Mouse (Mus musculus) ES-E14 (cell line): Measurements from ENCODE around the gene Mex3a. TPM values are rescaled to one million over a fixed set of nuclear protein-coding genes. Genes with fewer than 3 reads are reported as not detected.

Source experiments
- DNase-seq: peaks from one replicate; pipeline ENCODE4 v3.0.0-alpha.2; 2013; ENCODE audit warnings: low read depth, low spot score
- H3K27ac ChIP-seq: 2 replicates; pipeline ENCODE4 v1.5.1; 2012; ENCODE audit warnings: low read depth, mild to moderate bottlenecking, low read length, moderate library complexity, mixed read lengths; ENCODE audit not compliant: poor library complexity, insufficient read depth, severe bottlenecking
- H3K36me3 ChIP-seq: 2 replicates; pipeline ENCODE4 v1.6.1; 2012; ENCODE audit warnings: mild to moderate bottlenecking, low read length, moderate library complexity, mixed read lengths; ENCODE audit not compliant: control insufficient read depth, poor library complexity, insufficient read depth, severe bottlenecking
- H3K4me1 ChIP-seq, 2 experiments: fragments of 150-350 bp in 1 of 2; sonication (generic) in 1 of 2; 2 replicates each; pipeline ENCODE4 v1.6.1; 2012; ENCODE audit warnings: low read length in 2 of 2, mild to moderate bottlenecking in 1 of 2, mixed read lengths in 1 of 2; ENCODE audit not compliant: control insufficient read depth in 2 of 2, insufficient read depth in 2 of 2, poor library complexity in 1 of 2
- H3K4me3 ChIP-seq, 2 experiments: fragments of 150-350 bp in 1 of 2; sonication (generic) in 1 of 2; 2 replicates each; pipeline ENCODE4 v1.5.1; 2012; ENCODE audit warnings: low read length in 2 of 2, low read depth in 1 of 2, mild to moderate bottlenecking in 1 of 2, mixed read lengths in 1 of 2; ENCODE audit not compliant: insufficient read depth in 1 of 2, poor library complexity in 1 of 2, severe bottlenecking in 1 of 2
- H3K9ac ChIP-seq: 2 replicates; pipeline ENCODE4 v1.6.1; 2012; ENCODE audit warnings: low read depth, mild to moderate bottlenecking, low read length, mixed read lengths; ENCODE audit not compliant: poor library complexity, insufficient read depth, severe bottlenecking
- H3K9me3 ChIP-seq: fragments of 150-350 bp; sonication (generic); 2 replicates; pipeline ENCODE4 v1.6.1; 2012; ENCODE audit warnings: low read depth, mild to moderate bottlenecking, low read length; ENCODE audit not compliant: control insufficient read depth, insufficient read depth
- CHD2 ChIP-seq: IDR thresholded peaks from 2 replicates; pipeline ENCODE4 v1.6.1; 2014; ENCODE audit warnings: mild to moderate bottlenecking, low read depth, low read length, inconsistent platforms
- HCFC1 ChIP-seq: IDR thresholded peaks from 2 replicates; pipeline ENCODE4 v1.6.1; 2012; ENCODE audit warnings: low read length, inconsistent platforms, borderline replicate concordance; ENCODE audit not compliant: insufficient read depth
- MAFK ChIP-seq: IDR thresholded peaks from 2 replicates; pipeline ENCODE4 v1.6.1; 2014; ENCODE audit warnings: mild to moderate bottlenecking, low read depth, low read length, inconsistent platforms; ENCODE audit not compliant: insufficient read depth
- ZC3H11A ChIP-seq: IDR thresholded peaks from 2 replicates; pipeline ENCODE4 v1.6.1; 2012; ENCODE audit warnings: low read depth, mild to moderate bottlenecking, inconsistent platforms, low read length, borderline replicate concordance
- ZNF384 ChIP-seq: IDR thresholded peaks from 2 replicates; pipeline ENCODE4 v1.6.1; 2012; ENCODE audit warnings: low read depth, low read length, inconsistent platforms
- in situ Hi-C, 2 experiments: fragments of 600-800 bp; cut with MboI; formaldehyde crosslinking; loops; one replicate each; pipeline ENCODE4 v1.15.1; 2025; ENCODE audit warnings: low sequenced_read_pairs in 2 of 2, inconsistent platforms in 1 of 2; ENCODE audit not compliant: unreplicated experiment in 2 of 2
- total RNA-seq: library from RNA; depleted of rRNA; stranded (reverse); fragments of 300-350 nt; gene quantifications from 2 replicates; pipeline ENCODE4 v1.2.3, GENCODE M21; 2012; rRNA removed

Mex3a gene
- total RNA-seq, 1 experiment = 24.9 TPM

DNA sequence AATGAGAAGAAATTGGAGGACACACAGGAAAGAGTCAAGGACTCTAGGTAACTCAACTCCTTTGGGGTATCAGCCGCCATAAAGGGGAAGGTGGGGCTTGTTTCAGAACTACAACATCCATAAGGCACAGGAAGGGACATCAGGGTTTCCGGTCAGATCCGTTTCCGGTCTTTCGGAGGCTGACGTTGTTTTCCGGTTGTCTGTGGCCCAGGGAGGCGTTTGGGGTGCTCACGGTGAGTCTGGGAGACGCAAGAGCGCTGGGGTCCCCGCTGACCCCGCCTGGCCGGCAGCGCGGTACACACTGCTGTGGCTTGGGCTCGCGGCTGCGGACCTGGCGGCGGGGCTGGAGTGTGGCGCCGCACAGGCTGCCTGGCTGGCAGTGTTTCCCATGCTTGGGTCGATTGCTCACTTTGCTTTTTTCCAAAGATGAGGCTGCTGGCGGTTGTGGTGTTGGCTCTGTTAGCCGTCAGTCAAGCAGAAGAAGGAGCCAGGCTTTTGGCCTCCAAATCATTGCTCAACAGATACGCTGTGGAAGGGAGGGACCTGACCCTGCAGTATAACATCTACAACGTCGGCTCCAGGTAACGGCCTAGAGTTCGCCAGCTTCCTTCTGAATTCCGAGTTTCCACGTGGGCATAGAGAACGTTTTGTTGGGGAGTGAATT lies 47.4 kb downstream of the Mex3a start:
- Histone ChIP-seq H3K36me3 (peaks cover 22% of the 10 kb centered on the region), H3K4me1 (peaks cover 0 to 7% of the 10 kb centered on the region in 2 experiments; a peak in 1 of 4 replicates), H3K9ac (peak overlapping the region; percentile 96), H3K27ac (peak overlapping the region; percentile 86), H3K4me3 (peak overlapping the region; percentile 90 to 97), H3K9me3 (no peaks in the 10 kb centered on the region)
- TF ChIP-seq CHD2 = peak; percentile 52; the same call in 1 of the 2 replicates
- TF ChIP-seq HCFC1 = peak; percentile 99
- no peak for TF ChIP-seq ZC3H11A
- TF ChIP-seq ZNF384 = no peak
- no peak for TF ChIP-seq MAFK
- in situ Hi-C loops = no loop called here
- no peak for DNase-seq

DNA sequence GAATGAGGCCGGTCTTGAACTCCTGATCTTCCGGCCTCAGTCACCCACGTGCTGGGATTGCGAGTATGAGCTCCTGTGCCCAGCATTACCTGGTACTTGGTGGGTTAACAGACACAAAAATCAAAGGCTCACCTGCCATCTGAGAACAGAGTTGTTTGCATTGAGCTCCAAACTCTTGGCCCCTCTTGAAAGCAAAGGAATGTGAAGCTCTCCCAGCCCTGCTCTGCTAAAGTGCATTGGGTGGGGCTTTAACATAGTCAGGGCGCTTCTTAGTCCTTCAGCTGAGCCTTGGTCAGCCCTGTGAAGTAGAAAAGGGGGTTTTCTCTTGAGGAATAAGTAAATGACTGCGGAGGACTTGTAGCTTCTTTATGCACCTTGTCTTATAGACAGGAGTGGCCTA lies 53.6 kb downstream of the Mex3a start:
- in situ Hi-C loops = no loop called here
- H3K27ac ChIP-seq = peak overlapping the region; percentile 54
- peak overlapping the region; percentile 8 to 26; a peak in 2 of 4 replicates for H3K4me3 ChIP-seq
- peaks cover 49% of the 10 kb centered on the region for H3K36me3 ChIP-seq
- no peaks in the 10 kb centered on the region for H3K9me3 ChIP-seq
- peak overlapping the region; percentile 59; the same call in 1 of the 2 replicates for H3K9ac ChIP-seq
- no peak for DNase-seq
- peaks cover 12 to 15% of the 10 kb centered on the region in 2 experiments; a peak in 3 of 4 replicates for H3K4me1 ChIP-seq
- TF ChIP-seq ZNF384 (no peak), MAFK (no peak), HCFC1 (no peak), ZC3H11A (no peak), CHD2 (no peak)

DNA sequence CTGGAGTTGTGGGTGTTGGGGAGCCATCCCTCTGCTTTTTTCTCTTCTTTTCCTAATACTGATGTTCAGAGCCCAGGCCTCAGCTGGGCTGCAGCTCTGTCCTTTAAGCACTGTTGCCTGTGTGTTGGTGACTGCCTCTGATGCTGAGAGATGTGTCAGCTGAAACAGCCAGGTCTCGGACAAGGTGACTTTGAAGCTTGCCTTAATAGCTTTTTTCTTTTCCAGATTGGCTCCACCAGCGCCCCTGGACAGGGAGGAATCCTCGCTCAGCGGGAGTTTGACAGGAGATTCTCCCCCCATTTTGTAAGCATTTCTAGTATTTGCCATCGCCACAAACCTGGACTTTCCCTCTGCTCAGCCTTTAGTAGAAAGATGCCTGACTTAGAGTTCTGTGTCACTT lies 54.4 kb downstream of the Mex3a start:
- no peak overlapping the region for H3K4me3 ChIP-seq
- DNase-seq = no peak
- in situ Hi-C loops = no loop called here
- H3K36me3 ChIP-seq = peaks cover 44% of the 10 kb centered on the region
- H3K9me3 ChIP-seq = no peaks in the 10 kb centered on the region
- peaks cover 15 to 24% of the 10 kb centered on the region in 2 experiments; a peak in 3 of 4 replicates for H3K4me1 ChIP-seq
- peak overlapping the region; percentile 13; the same call in 1 of the 2 replicates for H3K9ac ChIP-seq
- TF ChIP-seq ZNF384 (no peak), HCFC1 (no peak), ZC3H11A (no peak), MAFK (no peak), CHD2 (no peak)
- H3K27ac ChIP-seq = peak overlapping the region; percentile 58; the same call in 1 of the 2 replicates

DNA sequence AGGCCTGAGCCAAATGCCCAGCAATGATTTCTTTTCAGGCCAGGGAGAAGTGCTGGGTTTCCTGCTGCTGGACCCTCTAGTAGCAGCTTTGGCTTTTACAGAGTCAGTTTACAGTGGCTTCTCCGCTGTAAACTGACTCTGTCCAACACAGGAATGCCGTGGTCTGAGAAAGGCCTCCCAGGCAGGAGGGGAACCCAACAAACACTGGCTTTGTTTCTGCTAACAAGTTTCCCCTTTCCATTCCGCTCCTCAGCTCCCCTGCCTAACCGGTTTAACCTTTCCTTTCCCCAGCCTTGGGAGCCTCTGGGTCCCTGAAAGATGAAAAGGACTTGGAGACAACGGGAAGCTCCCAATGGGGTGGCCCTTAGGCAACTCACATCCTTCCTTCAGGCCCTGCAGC lies 58.1 kb downstream of the Mex3a start:
- Histone ChIP-seq H3K36me3 (peaks cover 28% of the 10 kb centered on the region), H3K27ac (peak overlapping the region; percentile 75), H3K4me1 (peaks cover 22 to 39% of the 10 kb centered on the region in 2 experiments; a peak in 3 of 4 replicates), H3K4me3 (no peak overlapping the region), H3K9ac (peak overlapping the region; percentile 14; the same call in 1 of the 2 replicates), H3K9me3 (no peaks in the 10 kb centered on the region)
- DNase-seq = no peak
- in situ Hi-C loops = no loop called here
- TF ChIP-seq HCFC1 (no peak), MAFK (no peak), ZNF384 (no peak), ZC3H11A (no peak), CHD2 (no peak)

Other genes starting within 250 kb of the Mex3a start
- 2.4 and 2.9 TPM in 2 replicates for gene Gm38392, start 245.2 kb upstream of the Mex3a start, total RNA-seq
- gene Tsacc, start 235.4 kb upstream of the Mex3a start, total RNA-seq = 8.4 and 16.7 TPM in 2 replicates
- gene Cct3, start 235.3 kb upstream of the Mex3a start, total RNA-seq = 793 and 920 TPM in 2 replicates
- gene Glmp, start 207.4 kb upstream of the Mex3a start, total RNA-seq = 147 and 226 TPM in 2 replicates
- 24.3 and 39.5 TPM in 2 replicates for gene Tmem79, start 196.2 kb upstream of the Mex3a start, total RNA-seq
- 182 and 230 TPM in 2 replicates for gene Smg5, start 196.1 kb upstream of the Mex3a start, total RNA-seq
- gene Paqr6, start 167.8 kb upstream of the Mex3a start, total RNA-seq = 1.6 and 2.2 TPM in 2 replicates
- gene Bglap3, start 159.7 kb upstream of the Mex3a start, total RNA-seq = 2.6 and 3.2 TPM in 2 replicates
- not detected in 2 replicates for gene Bglap2, start 153.7 kb upstream of the Mex3a start, total RNA-seq
- not detected in 2 replicates for gene Bglap, start 147.9 kb upstream of the Mex3a start, total RNA-seq
- 89.5 and 97.0 TPM in 2 replicates for gene Pmf1, start 122.1 kb upstream of the Mex3a start, total RNA-seq
- gene Slc25a44, start 107.3 kb upstream of the Mex3a start, total RNA-seq = 13.6 and 17.1 TPM in 2 replicates
- 8.8 and 10.1 TPM in 2 replicates for gene Sema4a, start 71.2 kb upstream of the Mex3a start, total RNA-seq
- gene Lmna, start 22.4 kb upstream of the Mex3a start, total RNA-seq = 80.1 and 121 TPM in 2 replicates
- gene Rab25, start 15.9 kb downstream of the Mex3a start, total RNA-seq = 2.1 and 4.0 TPM in 2 replicates
- gene Lamtor2, start 20.7 kb downstream of the Mex3a start, total RNA-seq = 108 and 112 TPM in 2 replicates
- 103 and 135 TPM in 2 replicates for gene Ubqln4, start 21.4 kb downstream of the Mex3a start, total RNA-seq
- gene Ssr2, start 43.5 kb downstream of the Mex3a start, total RNA-seq = 827 and 1,221 TPM in 2 replicates
- gene Arhgef2, start 73.6 kb downstream of the Mex3a start, total RNA-seq = 50.8 and 80.0 TPM in 2 replicates
- gene Rxfp4, start 120.7 kb downstream of the Mex3a start, total RNA-seq = not detected in 2 replicates
- 85.5 and 112 TPM in 2 replicates for gene Khdc4, start 153.4 kb downstream of the Mex3a start, total RNA-seq
- 10.7 and 18.3 TPM in 2 replicates for gene Rit1, start 184.4 kb downstream of the Mex3a start, total RNA-seq
- gene Syt11, start 242.8 kb downstream of the Mex3a start, total RNA-seq = 12.4 and 13.9 TPM in 2 replicates